Mouse (Mus musculus): ENCODE data around the gene Ccnk. TPM values are rescaled to one million over a fixed set of nuclear protein-coding genes. Genes with fewer than 3 reads are reported as not detected.

Ccnk gene
- 10 to 100 TPM; 30.5 to 32.8 TPM for total RNA-seq (2021)

GRCm38 (mm10) chr12:108179321-108180266 lies at the start of gene Ccnk:
Gene Ccnk, plus strand, starts transcription at chr12:108179579.
- peak; percentile 99 for DNase-seq

GRCm38 (mm10) chr12:108132450-108133070 lies 46.8 kb upstream of the Ccnk start:
- DNase-seq = no peak

GRCm38 (mm10) chr12:108133181-108133580 lies 46.2 kb upstream of the Ccnk start:
- DNase-seq = no peak

GRCm38 (mm10) chr12:108135610-108136208 lies 43.7 kb upstream of the Ccnk start:
- no peak for DNase-seq

GRCm38 (mm10) chr12:108143624-108144498 lies 35.5 kb upstream of the Ccnk start:
- no peak for DNase-seq

GRCm38 (mm10) chr12:108145198-108145597 lies 34.2 kb upstream of the Ccnk start:
- DNase-seq = no peak

- DNase-seq = no peak
These were observed 29.6 kb upstream of the Ccnk start for GRCm38 (mm10) chr12:108149764-108150163.

- no peak for DNase-seq
These were observed 26.6 kb upstream of the Ccnk start for GRCm38 (mm10) chr12:108152743-108153142.

GRCm38 (mm10) chr12:108159863-108160262 lies 19.5 kb upstream of the Ccnk start:
- DNase-seq = no peak

- peak; percentile 18 for DNase-seq
These were observed 17.3 kb upstream of the Ccnk start for GRCm38 (mm10) chr12:108162036-108162435.

GRCm38 (mm10) chr12:108163706-108164105 lies 15.7 kb upstream of the Ccnk start:
- no peak for DNase-seq

GRCm38 (mm10) chr12:108168909-108169308 lies 10.5 kb upstream of the Ccnk start:
- no peak for DNase-seq

- no peak for DNase-seq
These were observed 8.9 kb upstream of the Ccnk start for GRCm38 (mm10) chr12:108170467-108170866.

GRCm38 (mm10) chr12:108171336-108171735 lies 8.0 kb upstream of the Ccnk start:
- no peak for DNase-seq

GRCm38 (mm10) chr12:108172639-108173038 lies 6.7 kb upstream of the Ccnk start:
- no peak for DNase-seq

GRCm38 (mm10) chr12:108174606-108175505 lies 4.5 kb upstream of the Ccnk start:
- no peak for DNase-seq

- DNase-seq = no peak
These were observed 3.0 kb upstream of the Ccnk start for GRCm38 (mm10) chr12:108176366-108176765.

- DNase-seq = peak; percentile 57
These were observed 791 bp upstream of the Ccnk start for GRCm38 (mm10) chr12:108178331-108179245.

GRCm38 (mm10) chr12:108179246-108179320 lies 296 bp upstream of the Ccnk start, which contains the start of gene Setd3:
Gene Setd3, minus strand, starts transcription at chr12:108179314.
- no peak for DNase-seq

- no peak for DNase-seq
These were observed 2.3 kb downstream of the Ccnk start for GRCm38 (mm10) chr12:108181716-108182115.

Data from heart, postnatal 4 days (tissue).